Mouse (Mus musculus) CD4-positive, CD25-positive, alpha-beta regulatory T cell, adult 4 months (primary cell): ENCODE data around the gene Tnfrsf1a. TPM values are rescaled to one million over a fixed set of nuclear protein-coding genes. Genes with fewer than 3 reads are reported as not detected.

Source experiments
- ATAC-seq: one replicate; pipeline ENCODE4 v1.8.0; 2017
- polyA plus RNA-seq, 2 experiments: library from polyadenylated mRNA; unstranded; fragments of 100-300 nt; shearing (Covaris generic); gene quantifications; one replicate each; pipeline ENCODE4 v1.2.1; 2017

The Tnfrsf1a gene
- polyA plus RNA-seq, 2 experiments from 2014 or later: 24.9 to 43.5 TPM

- ATAC-seq: peak; percentile 36
Measured at GRCm38 (mm10) chr6:125355197-125355741, 6.1 kb downstream of the Tnfrsf1a start.

GRCm38 (mm10) chr6:125356264-125356663 lies 7.1 kb downstream of the Tnfrsf1a start:
- no peak for ATAC-seq

DNA sequence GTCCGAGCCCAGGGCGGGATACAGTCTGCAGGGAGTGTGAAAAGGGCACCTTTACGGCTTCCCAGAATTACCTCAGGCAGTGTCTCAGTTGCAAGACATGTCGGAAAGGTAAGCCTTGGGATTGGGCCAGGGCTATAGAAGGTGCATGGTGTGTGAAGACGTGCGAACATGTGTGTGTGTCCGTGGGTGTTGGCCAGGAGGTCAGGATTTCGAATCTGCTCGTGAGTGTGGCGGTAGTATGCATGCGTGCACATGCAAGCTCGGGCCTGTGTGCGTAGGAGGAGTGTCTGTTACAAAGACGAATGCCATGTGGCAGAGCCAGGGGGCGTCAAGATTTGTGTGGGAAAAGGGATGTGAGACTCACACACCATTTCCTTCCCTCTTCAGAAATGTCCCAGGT lies 8.2 kb downstream of the Tnfrsf1a start:
- ATAC-seq: no peak

DNA sequence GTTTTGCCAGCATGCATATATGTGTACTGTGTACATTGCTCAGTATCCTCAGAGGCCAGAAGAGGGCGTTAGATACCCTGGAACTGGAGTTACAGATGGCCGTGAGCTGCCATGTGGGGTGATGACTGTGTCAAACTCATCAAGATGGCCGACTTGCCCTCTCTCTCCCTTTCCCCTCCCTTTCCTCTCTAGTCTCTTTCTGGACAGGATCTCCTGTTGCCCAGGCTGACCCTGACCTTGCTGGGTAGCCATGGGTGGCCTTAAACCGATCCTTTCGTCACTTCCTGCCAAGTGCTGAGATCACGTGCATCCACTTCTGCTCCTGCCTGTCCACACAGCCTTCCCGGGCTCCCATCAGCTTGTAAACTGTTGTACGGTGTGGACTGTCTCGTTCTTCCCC lies 10.8 kb downstream of the Tnfrsf1a start:
- ATAC-seq: no peak

- ATAC-seq: no peak
Measured at GRCm38 (mm10) chr6:125360846-125361245, 11.7 kb downstream of the Tnfrsf1a start.

GRCm38 (mm10) chr6:125361467-125362291 lies 12.5 kb downstream of the Tnfrsf1a start:
- ATAC-seq: no peak

GRCm38 (mm10) chr6:125363021-125363420 lies 13.9 kb downstream of the Tnfrsf1a start:
- no peak for ATAC-seq

DNA sequence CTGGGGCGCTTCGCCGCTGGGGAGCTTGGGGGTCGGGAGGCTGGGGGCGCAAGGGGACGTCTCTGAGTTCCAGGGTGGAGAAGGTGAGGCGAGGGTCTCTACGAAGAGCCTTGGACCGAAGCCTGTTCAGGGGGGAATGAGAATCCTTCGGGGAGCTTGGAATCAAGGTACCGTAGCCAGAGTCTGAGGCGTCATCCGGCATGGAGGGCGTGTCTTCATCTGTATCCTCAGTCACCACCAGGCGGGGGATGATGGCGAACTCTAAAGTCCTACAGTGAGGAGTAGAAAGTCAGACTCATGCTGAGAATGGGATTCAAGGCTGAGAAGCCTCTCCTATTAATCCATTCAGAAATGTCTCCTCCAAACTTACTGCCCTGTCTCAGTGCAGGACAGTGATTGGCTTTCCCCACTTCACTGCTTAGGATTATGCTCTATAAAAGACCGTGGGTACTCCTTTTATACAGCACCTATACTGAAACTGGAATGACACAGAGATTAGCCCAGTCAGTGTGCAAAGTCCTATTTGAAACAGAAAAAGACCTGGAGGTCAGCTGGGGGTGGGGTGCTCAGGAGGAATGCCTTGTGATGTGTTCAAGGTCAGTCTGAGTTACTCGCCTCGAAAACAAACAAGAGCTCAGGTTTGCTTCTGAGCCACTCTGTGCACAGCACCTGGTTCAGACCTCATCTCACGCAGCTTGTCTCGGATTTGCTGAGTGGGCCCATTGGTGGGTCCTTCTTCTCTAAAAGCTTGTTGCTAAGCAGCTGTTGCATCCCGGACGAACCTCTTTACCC lies 14.5 kb downstream of the Tnfrsf1a start:
- no peak for ATAC-seq

DNA sequence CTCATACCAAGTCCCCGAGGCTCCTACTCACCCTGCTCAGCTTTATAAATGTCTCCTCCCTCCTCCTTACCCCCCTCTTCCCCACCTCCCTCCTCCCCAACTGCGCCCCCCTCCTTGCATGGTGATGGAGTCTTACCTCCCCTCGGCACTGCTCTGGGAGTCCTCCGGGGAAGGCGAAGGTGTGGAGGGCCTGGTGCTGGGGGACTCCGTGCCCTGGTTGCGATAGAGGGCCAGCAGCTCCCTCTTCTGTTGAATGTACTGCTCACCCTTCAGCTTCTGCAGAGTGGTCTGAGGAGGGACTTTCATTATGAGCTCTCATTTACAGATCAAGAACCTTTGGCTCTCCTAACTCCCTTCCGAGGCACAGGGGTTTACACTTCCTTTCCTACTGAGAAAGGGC lies 15.3 kb downstream of the Tnfrsf1a start:
- no peak for ATAC-seq

DNA sequence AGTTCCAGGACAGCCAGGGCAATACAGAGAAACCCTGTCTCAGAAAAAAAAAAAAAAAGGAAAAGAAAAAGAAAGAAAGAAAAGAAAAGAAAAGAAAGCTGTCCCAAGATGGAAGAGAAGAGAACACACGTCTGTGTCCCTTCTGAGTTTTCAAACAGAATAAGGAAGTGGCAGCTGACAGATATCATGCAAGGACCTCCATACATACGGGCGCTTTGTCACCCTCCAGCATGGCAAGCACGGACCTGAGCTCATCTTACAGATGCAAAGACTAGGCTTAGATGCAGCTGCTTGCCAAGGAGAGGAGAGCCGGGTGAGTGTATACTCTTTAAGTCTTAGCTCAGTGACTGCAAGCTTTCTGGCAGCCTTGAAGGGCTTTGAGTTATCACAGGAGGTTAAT lies 16.4 kb downstream of the Tnfrsf1a start:
- ATAC-seq: no peak

DNA sequence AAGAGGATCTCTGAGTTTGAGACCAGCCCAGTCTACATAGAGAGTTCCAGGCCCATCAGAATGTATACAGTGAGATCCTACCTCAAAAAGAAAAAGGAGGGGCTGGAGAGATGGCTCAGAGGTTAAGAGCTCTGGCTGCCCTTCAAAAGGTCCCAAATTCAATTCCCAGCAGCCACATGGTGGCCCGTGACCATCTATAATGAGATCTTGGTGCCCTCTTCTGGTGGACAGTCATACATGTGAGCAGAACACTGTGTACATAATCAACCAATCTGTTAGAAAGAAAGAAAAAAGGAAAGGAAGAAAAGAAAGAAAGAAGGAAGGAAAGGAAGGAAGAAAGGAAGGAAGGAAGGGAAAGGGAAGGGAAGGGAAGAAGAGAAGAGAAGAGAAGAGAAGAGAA lies 17.0 kb downstream of the Tnfrsf1a start:
- ATAC-seq: no peak

GRCm38 (mm10) chr6:125367758-125368371 lies 18.7 kb downstream of the Tnfrsf1a start:
- ATAC-seq: peak; percentile 67

GRCm38 (mm10) chr6:125377042-125377441 lies 27.9 kb downstream of the Tnfrsf1a start:
- ATAC-seq: no peak

GRCm38 (mm10) chr6:125377582-125378451 lies 28.7 kb downstream of the Tnfrsf1a start:
- ATAC-seq: peak; percentile 45

GRCm38 (mm10) chr6:125378621-125379020 lies 29.5 kb downstream of the Tnfrsf1a start:
- ATAC-seq: no peak

GRCm38 (mm10) chr6:125379781-125380180 lies 30.6 kb downstream of the Tnfrsf1a start:
- ATAC-seq: no peak

- no peak for ATAC-seq
Measured at GRCm38 (mm10) chr6:125380372-125381360, 31.5 kb downstream of the Tnfrsf1a start, which contains the start of gene Plekhg6. Gene Plekhg6 (minus strand): TSS chr6:125380793.

DNA sequence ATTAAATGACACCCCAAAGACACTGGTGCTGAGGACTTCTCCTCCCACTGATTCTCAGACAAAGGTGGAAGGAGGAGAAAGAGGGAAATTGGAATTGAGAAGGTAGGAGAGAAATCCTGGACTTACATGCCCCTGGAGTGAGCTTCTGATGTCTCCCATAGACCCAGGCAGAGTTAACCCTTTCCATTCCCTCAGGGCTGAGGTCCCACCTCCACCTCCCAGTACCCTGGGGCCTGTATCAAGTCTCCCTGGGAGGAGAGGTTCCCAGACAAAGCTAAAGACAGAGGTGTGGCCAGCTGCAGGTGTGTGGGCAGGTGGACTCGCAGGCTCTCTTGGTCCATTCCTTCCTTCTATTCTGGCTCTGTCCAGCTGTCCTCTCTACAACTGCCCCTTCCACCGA lies 32.9 kb downstream of the Tnfrsf1a start:
- no peak for ATAC-seq

DNA sequence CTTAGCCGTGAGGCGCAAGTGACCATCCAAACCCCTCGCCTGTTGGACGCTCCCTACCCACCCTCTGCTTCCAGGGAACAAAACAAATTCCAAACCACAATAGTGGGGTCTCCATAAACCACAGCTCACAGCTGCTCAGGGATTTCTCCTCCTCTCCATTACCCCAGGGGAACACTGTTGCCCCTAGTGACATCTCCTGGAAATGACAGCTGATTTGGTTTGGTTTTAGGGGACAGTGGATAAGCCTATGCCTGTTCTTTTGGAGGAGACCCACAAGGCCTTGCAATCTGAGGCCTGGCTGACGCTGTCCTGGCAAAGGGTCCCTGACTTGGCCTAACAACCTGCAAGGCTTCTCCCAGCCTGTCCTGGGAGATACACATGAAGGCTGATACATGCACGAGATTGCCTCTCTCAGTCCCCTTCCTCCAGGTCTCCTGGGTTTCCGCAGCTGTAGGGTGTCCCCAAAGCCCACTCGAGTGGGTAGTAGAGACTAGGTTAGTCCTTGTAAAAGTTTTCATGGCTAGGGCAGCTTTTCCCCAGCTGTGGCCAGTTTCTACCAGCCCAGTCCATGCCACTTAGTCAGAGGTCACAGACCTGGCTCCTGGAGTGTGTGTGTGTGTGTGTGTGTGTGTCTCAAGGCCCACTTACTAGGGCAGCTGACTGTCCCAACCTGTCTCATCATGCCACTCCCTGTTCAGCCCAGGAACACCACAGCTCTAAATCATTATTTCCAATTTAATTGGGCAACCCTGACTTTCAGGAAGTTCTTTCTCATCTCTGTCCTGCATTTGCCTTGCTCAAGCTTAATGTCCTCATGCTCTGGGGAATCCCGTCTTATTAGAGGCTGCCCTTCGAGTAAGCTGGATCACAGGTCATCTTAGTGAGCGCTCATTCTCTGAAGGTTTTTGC lies 36.2 kb downstream of the Tnfrsf1a start:
- ATAC-seq: no peak

- no peak for ATAC-seq
Measured at GRCm38 (mm10) chr6:125386080-125386479, 36.9 kb downstream of the Tnfrsf1a start.
